In the genomic region with DNA sequence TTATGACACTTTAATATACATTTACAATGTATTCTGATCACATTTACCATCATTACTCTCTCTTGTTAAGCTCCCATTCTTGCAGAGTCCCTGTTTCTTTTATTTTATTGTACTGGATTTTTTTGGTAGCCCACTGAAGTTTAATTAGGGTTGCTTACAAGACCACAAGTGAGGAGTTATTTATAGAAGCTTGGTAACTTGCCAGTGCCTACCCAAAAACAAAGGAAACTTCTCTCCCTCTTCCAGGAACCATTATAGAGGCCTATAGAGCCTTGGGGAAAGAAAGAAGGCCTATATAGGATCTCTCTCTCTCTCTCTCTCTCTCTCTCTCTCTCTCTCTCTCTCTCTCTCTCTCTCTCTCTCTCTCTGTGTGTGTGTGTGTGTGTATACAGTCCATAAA, we compare ENCODE assay signal across 29 mouse cellular contexts.
A peak's percentile ranks its signal among the peaks of the same experiment; 100 is the strongest.
DNase-seq lines count a peak whose midpoint lies in the region; ATAC-seq and TF ChIP-seq lines count a peak whose summit lies in the region.
"Had no signal": no experiment of that assay in that cellular context is flagged by ENCODE, and none has a peak within 500 bp of the region (broad histone marks: within the 10 kb centered on the region; RNA-seq: fewer than 3 reads in every experiment).

No protein-coding gene starts in this region.

- ATAC-seq in embryonic facial prominence, embryonic 14.5 days (ENCODE audit: low read depth): no peak
- ATAC-seq: activated CD4-positive, CD25-positive, alpha-beta regulatory T cell, adult 4 months; CD4-positive, CD25-positive, alpha-beta regulatory T cell, adult 4 months; forebrain, embryonic 15.5 days; Patski had no signal

- H3K4me2 ChIP-seq in embryonic facial prominence, embryonic 14.5 days (ENCODE audit: low read depth, low read length): no peak overlapping the region
- H3K4me2 ChIP-seq: embryonic facial prominence, embryonic 12.5 days; embryonic facial prominence, embryonic 15.5 days; forebrain, embryonic 12.5 days; forebrain, embryonic 15.5 days had no signal

- DNase-seq in embryonic facial prominence, embryonic 14.5 days (ENCODE audit: low spot score): peak; percentile 10
- no peak for DNase-seq in embryonic facial prominence, embryonic 10.5 days (ENCODE audit: low spot score)
- peak; percentile 4 for DNase-seq in heart, adult 11 months
- DNase-seq in heart, adult 2 months: no peak
- DNase-seq in layer of hippocampus, adult 2 months (ENCODE audit: low spot score in 2 of 2): no peak
- no peak for DNase-seq in layer of hippocampus, adult 18-20 months (ENCODE audit: low spot score in 2 of 2)
- peak; percentile 84 for DNase-seq in brain, embryonic 14.5 days (ENCODE audit: low read depth)
- DNase-seq: adrenal gland, adult 8-10 months; adrenal gland, postnatal 14 days; adrenal gland, postnatal 36 days; B cell, adult 2 months; cerebellum, adult 11 months; cerebellum, adult 18-20 months; cerebellum, adult 8-10 months; cerebellum, adult 9-11 months; cerebellum, postnatal 14 days; cerebellum, postnatal 36 days; embryo, embryonic 11 days had no signal

- TF ChIP-seq EP300 in heart, adult 2 months (IDR thresholded peaks at IDR 0.05; ENCODE audit: insufficient read depth, low read depth, low read length): no peak

- intact Hi-C loops in heart, adult 2 months (cut with DNase I): no loop called here

- no peak for TF ChIP-seq CTCF in heart, adult 2 months (IDR thresholded peaks at IDR 0.05)
- TF ChIP-seq CTCF in layer of hippocampus, adult 2 months (conservative IDR thresholded peaks at IDR 0.05): no peak
- TF ChIP-seq CTCF in brain, embryonic 14.5 days (IDR thresholded peaks at IDR 0.05; ENCODE audit: borderline replicate concordance, extremely low read depth, insufficient read depth, insufficient read length): no peak

- no peak for TF ChIP-seq POLR2A in heart, adult 2 months (IDR thresholded peaks at IDR 0.05; ENCODE audit: insufficient read depth, low read depth, low read length)
- no peak for TF ChIP-seq POLR2A in brain, embryonic 14.5 days (IDR thresholded peaks at IDR 0.05; ENCODE audit: borderline replicate concordance, extremely low read depth, insufficient read depth, insufficient read length, poor library complexity, severe bottlenecking)

- no peaks in the 10 kb centered on the region for H3K9me3 ChIP-seq in embryonic facial prominence, embryonic 14.5 days (ENCODE audit: control insufficient read depth, low read length)
- no peaks in the 10 kb centered on the region for H3K9me3 ChIP-seq in embryonic facial prominence, embryonic 10.5 days
- H3K9me3 ChIP-seq: embryonic facial prominence, embryonic 12.5 days; embryonic facial prominence, embryonic 15.5 days; forebrain, embryonic 10.5 days; forebrain, embryonic 12.5 days; forebrain, embryonic 15.5 days; G1E had no signal

- no peak overlapping the region for H3K4me3 ChIP-seq in embryonic facial prominence, embryonic 14.5 days (ENCODE audit: low read depth, low read length)
- H3K4me3 ChIP-seq in embryonic facial prominence, embryonic 10.5 days: no peak overlapping the region
- H3K4me3 ChIP-seq in heart, adult 2 months: no peak overlapping the region
- no peak overlapping the region for H3K4me3 ChIP-seq in layer of hippocampus, adult 2 months
- H3K4me3 ChIP-seq: embryonic facial prominence, embryonic 12.5 days; embryonic facial prominence, embryonic 15.5 days; erythroblast, embryonic 14.5 days; forebrain, embryonic 10.5 days; forebrain, embryonic 12.5 days; forebrain, embryonic 15.5 days had no signal

- H3K9ac ChIP-seq in embryonic facial prominence, embryonic 14.5 days (ENCODE audit: low read depth, low read length): no peak overlapping the region
- H3K9ac ChIP-seq in heart, adult 2 months (ENCODE audit: low read depth, low read length): no peak overlapping the region
- H3K9ac ChIP-seq: embryonic facial prominence, embryonic 12.5 days; embryonic facial prominence, embryonic 15.5 days; forebrain, embryonic 12.5 days; forebrain, embryonic 15.5 days had no signal

- no peaks in the 10 kb centered on the region for H3K36me3 ChIP-seq in embryonic facial prominence, embryonic 14.5 days (ENCODE audit: control insufficient read depth, insufficient read depth, low read length)
- H3K36me3 ChIP-seq in embryonic facial prominence, embryonic 10.5 days (replicated peaks): no peaks in the 10 kb centered on the region
- H3K36me3 ChIP-seq in heart, adult 2 months (ENCODE audit: control insufficient read depth, insufficient read depth, low read length): no peaks in the 10 kb centered on the region; the same call in 1 of the 2 replicates
- H3K36me3 ChIP-seq: embryonic facial prominence, embryonic 12.5 days; embryonic facial prominence, embryonic 15.5 days; forebrain, embryonic 10.5 days; forebrain, embryonic 12.5 days; forebrain, embryonic 15.5 days; G1E had no signal

- no peaks in the 10 kb centered on the region for H3K27me3 ChIP-seq in embryonic facial prominence, embryonic 14.5 days (replicated peaks; ENCODE audit: control insufficient read depth, insufficient read depth, low read length)
- H3K27me3 ChIP-seq in embryonic facial prominence, embryonic 10.5 days (replicated peaks; ENCODE audit: low read depth, poor library complexity, severe bottlenecking): no peaks in the 10 kb centered on the region
- H3K27me3 ChIP-seq in heart, adult 2 months (ENCODE audit: control insufficient read depth, insufficient read depth, low read length): no peaks in the 10 kb centered on the region
- H3K27me3 ChIP-seq: CH12.LX; embryonic facial prominence, embryonic 12.5 days; embryonic facial prominence, embryonic 15.5 days; forebrain, embryonic 12.5 days; forebrain, embryonic 15.5 days; Patski had no signal

- no peak overlapping the region for H3K27ac ChIP-seq in embryonic facial prominence, embryonic 14.5 days (replicated peaks; ENCODE audit: low read depth, low read length)
- no peak overlapping the region for H3K27ac ChIP-seq in embryonic facial prominence, embryonic 10.5 days (replicated peaks)
- no peak overlapping the region for H3K27ac ChIP-seq in heart, adult 2 months
- H3K27ac ChIP-seq in layer of hippocampus, adult 2 months: peak overlapping the region; percentile 15; the same call in 1 of the 2 replicates
- H3K27ac ChIP-seq: embryonic facial prominence, embryonic 12.5 days; embryonic facial prominence, embryonic 15.5 days; forebrain, embryonic 10.5 days; forebrain, embryonic 12.5 days; forebrain, embryonic 15.5 days had no signal

- 0 out of 2 replicates have a peak, but pooled peaks cover 1% of the 10 kb centered on the region for H3K79me2 ChIP-seq in heart, adult 2 months (replicated peaks; ENCODE audit: control insufficient read depth, insufficient read depth, low read length)

- H3K4me1 ChIP-seq in embryonic facial prominence, embryonic 14.5 days (ENCODE audit: control insufficient read depth, insufficient read depth, low read length): no peaks in the 10 kb centered on the region
- no peaks in the 10 kb centered on the region for H3K4me1 ChIP-seq in embryonic facial prominence, embryonic 10.5 days
- H3K4me1 ChIP-seq in heart, adult 2 months (ENCODE audit: control insufficient read depth, insufficient read depth, low read length): no peaks in the 10 kb centered on the region; the same call in 1 of the 2 replicates
- H3K4me1 ChIP-seq: embryonic facial prominence, embryonic 12.5 days; embryonic facial prominence, embryonic 15.5 days; forebrain, embryonic 10.5 days had no signal

Comparison
In these comparisons a context has a peak if more than half of its experiments do, and no peak if none do; other contexts are left out.
1. DNase-seq: peak in embryonic facial prominence, embryonic 14.5 days (single experiment), heart, adult 11 months (single experiment) and brain, embryonic 14.5 days (single experiment); none in embryonic facial prominence, embryonic 10.5 days (single experiment), heart, adult 2 months (0 of 2), layer of hippocampus, adult 2 months (0 of 2) and layer of hippocampus, adult 18-20 months (0 of 2).